Mouse (Mus musculus) erythroblast, embryonic 14.5 days (primary cell): ENCODE results near the gene Afmid.

Source experiments
- GATA1 ChIP-seq: IDR thresholded peaks from 2 replicates; pipeline ENCODE4 v1.6.1; 2012; ENCODE audit warnings: low read length, inconsistent platforms, mixed read lengths
- TAL1 ChIP-seq: IDR thresholded peaks from 3 replicates; pipeline ENCODE4 v1.6.1; 2012; ENCODE audit warnings: low read length, inconsistent platforms, mixed read lengths

GRCm38 (mm10) chr11:117781199-117781821, 44.4 kb upstream of the Afmid start:
- no peak for TF ChIP-seq GATA1
- TF ChIP-seq TAL1, result no peak
